Mouse (Mus musculus) E14TG2a.4 (cell line): ENCODE measurements around the gene Clpb.

Source experiments
- CTCF ChIP-seq: conservative IDR thresholded peaks from 2 replicates; pipeline ENCODE4 v1.5.1; 2014; ENCODE audit warnings: low read length
- NANOG ChIP-seq: IDR thresholded peaks from 2 replicates; pipeline ENCODE4 v1.6.1; 2014; ENCODE audit warnings: borderline replicate concordance, low read length, mixed read lengths
- POU5F1 ChIP-seq: IDR thresholded peaks from 2 replicates; pipeline ENCODE4 v1.6.1; 2014; ENCODE audit warnings: low read length, borderline replicate concordance

- TF ChIP-seq CTCF (no peak), NANOG (no peak), POU5F1 (no peak)
These were observed 83.3 kb downstream of the Clpb start for GRCm38 (mm10) chr7:101746559-101747334.
